Comparison of ENCODE assay signal across 9 mouse cellular contexts in genomic region chr16:58514565-58514964, GRCm38 (mm10). TPM values are rescaled to one million over a fixed set of nuclear protein-coding genes. Genes with fewer than 3 reads are reported as not detected.
DNase-seq lines count a peak whose midpoint lies in the region; ATAC-seq and TF ChIP-seq lines count a peak whose summit lies in the region.
"Had no signal": no experiment of that assay in that cellular context is flagged by ENCODE, and none has a peak within 500 bp of the region (broad histone marks: within the 10 kb centered on the region; RNA-seq: fewer than 3 reads in every experiment).

No protein-coding gene starts in this region.

- TF ChIP-seq CTCF in midbrain, postnatal 0 days (IDR thresholded peaks at IDR 0.05) = peak; percentile 49
- peak; percentile 71; the same call in 1 of the 2 replicates for TF ChIP-seq CTCF in small intestine, adult 2 months (IDR thresholded peaks at IDR 0.05; ENCODE audit: extremely low read depth, insufficient read length, insufficient replicate concordance, low read depth, low read length)

- TF ChIP-seq POLR2A in small intestine, adult 2 months (IDR thresholded peaks at IDR 0.05; ENCODE audit: low read depth, low read length) = no peak

- 89% methylated on average over 9 of the region's 9 CpGs for WGBS in midbrain, postnatal 0 days
- 90% methylated on average over 9 of the region's 9 CpGs for WGBS in midbrain, embryonic 16.5 days
- WGBS in small intestine, adult 2 months = 65% methylated on average over 9 of the region's 9 CpGs

- no peak overlapping the region for H3K4me3 ChIP-seq in midbrain, postnatal 0 days (ENCODE audit: low read depth, low read length)
- H3K4me3 ChIP-seq in midbrain, embryonic 16.5 days (ENCODE audit: low read depth, low read length) = no peak overlapping the region
- no peak overlapping the region for H3K4me3 ChIP-seq in small intestine, adult 2 months (ENCODE audit: low read depth, low read length)
- H3K4me3 ChIP-seq: lung, embryonic 15.5 days had no signal

- H3K9me3 ChIP-seq in midbrain, postnatal 0 days (ENCODE audit: low read length) = no peaks in the 10 kb centered on the region
- no peaks in the 10 kb centered on the region for H3K9me3 ChIP-seq in midbrain, embryonic 16.5 days (replicated peaks; ENCODE audit: control insufficient read depth, low read length, poor library complexity, severe bottlenecking)
- H3K9me3 ChIP-seq: lung, embryonic 15.5 days had no signal

- H3K4me1 ChIP-seq in midbrain, postnatal 0 days (ENCODE audit: insufficient read depth, low read length) = no peaks in the 10 kb centered on the region
- H3K4me1 ChIP-seq in midbrain, embryonic 16.5 days (ENCODE audit: control insufficient read depth, insufficient read depth, low read length) = peaks cover 2% of the 10 kb centered on the region; the same call in 1 of the 2 replicates
- peaks cover 4% of the 10 kb centered on the region for H3K4me1 ChIP-seq in small intestine, adult 2 months (ENCODE audit: control insufficient read depth, insufficient read depth, insufficient read length, low read length)

- no peak overlapping the region for H3K9ac ChIP-seq in midbrain, postnatal 0 days (replicated peaks; ENCODE audit: low read length, poor library complexity, severe bottlenecking)
- H3K9ac ChIP-seq in midbrain, embryonic 16.5 days (ENCODE audit: low read depth, low read length) = no peak overlapping the region
- H3K9ac ChIP-seq: lung, embryonic 15.5 days had no signal

- H3K27ac ChIP-seq in midbrain, postnatal 0 days (ENCODE audit: low read depth, low read length) = no peak overlapping the region
- H3K27ac ChIP-seq in midbrain, embryonic 16.5 days (ENCODE audit: low read length) = no peak overlapping the region
- no peak overlapping the region for H3K27ac ChIP-seq in small intestine, adult 2 months (ENCODE audit: insufficient read depth, low read depth, low read length)

- no peaks in the 10 kb centered on the region for H3K27me3 ChIP-seq in midbrain, postnatal 0 days (ENCODE audit: insufficient read depth, low read length)
- H3K27me3 ChIP-seq in midbrain, embryonic 16.5 days (ENCODE audit: control insufficient read depth, insufficient read depth, low read depth, low read length) = no peaks in the 10 kb centered on the region
- no peaks in the 10 kb centered on the region for H3K27me3 ChIP-seq in small intestine, adult 2 months (ENCODE audit: control insufficient read depth, insufficient read depth, low read length)
- H3K27me3 ChIP-seq: lung, embryonic 15.5 days had no signal

- no peak for DNase-seq in midbrain, postnatal 0 days (ENCODE audit: low spot score)
- peak; percentile 85 for DNase-seq in c-Kit-positive CD71-positive TER-119-positive erythroid progenitor cells, embryonic 14.5 days (ENCODE audit: low spot score)
- DNase-seq in kidney, postnatal 4 days = peak; percentile 50 to 64
- no peak for DNase-seq in frontal cortex, postnatal 36 days (ENCODE audit: low spot score in 2 of 2)
- DNase-seq in cerebellum, adult 18-20 months = no peak
- no peak for DNase-seq in right cerebral cortex, adult 2 months (ENCODE audit: low spot score in 2 of 2)

- no peak overlapping the region for H3K4me2 ChIP-seq in midbrain, postnatal 0 days (ENCODE audit: low read depth, low read length, poor library complexity, severe bottlenecking)
- H3K4me2 ChIP-seq in midbrain, embryonic 16.5 days (ENCODE audit: low read length) = no peak overlapping the region

- H3K36me3 ChIP-seq in midbrain, postnatal 0 days (ENCODE audit: insufficient read depth, low read length) = no peaks in the 10 kb centered on the region
- no peaks in the 10 kb centered on the region for H3K36me3 ChIP-seq in midbrain, embryonic 16.5 days (ENCODE audit: control insufficient read depth, insufficient read depth, low read length)
- 0 out of 2 replicates have a peak, but pooled peaks cover 2% of the 10 kb centered on the region for H3K36me3 ChIP-seq in small intestine, adult 2 months (ENCODE audit: control insufficient read depth, insufficient read depth, low read length)
- H3K36me3 ChIP-seq: lung, embryonic 15.5 days had no signal

- ATAC-seq in midbrain, postnatal 0 days (ENCODE audit: low FRiP score) = no peak
- no peak for ATAC-seq in midbrain, embryonic 16.5 days

RNA-seq across cellular contexts. Expression of gene St3gal6, which starts 9.5 kb away (rescaled TPM):
- 3.8 and 6.5 TPM in 2 replicates for total RNA-seq in midbrain, postnatal 0 days (2014; rRNA removed)
- 14.9 and 18.0 TPM in 2 replicates for polyA plus RNA-seq in midbrain, postnatal 0 days (2015; fragmentation: Nextera tagmentation; extraction: Ambion mirVana)
- 12.6 and 13.2 TPM in 2 replicates for polyA plus RNA-seq in midbrain, embryonic 16.5 days (2015; fragmentation: Nextera tagmentation; extraction: Ambion mirVana)
- 11.1 and 18.6 TPM in 2 replicates for polyA plus RNA-seq in small intestine, adult 2 months (2012; rRNA removed)

Comparison
In these comparisons a context has a peak if more than half of its experiments do, and no peak if none do; other contexts are left out.
1. DNase-seq: peak in c-Kit-positive CD71-positive TER-119-positive erythroid progenitor cells, embryonic 14.5 days (single experiment) and kidney, postnatal 4 days (2 of 2); none in midbrain, postnatal 0 days (single experiment), frontal cortex, postnatal 36 days (0 of 2), cerebellum, adult 18-20 months (0 of 2) and right cerebral cortex, adult 2 months (0 of 2).